Mouse (Mus musculus): ENCODE measurements around the gene D430041D05Rik.

Gene D430041D05Rik

GRCm38 (mm10) chr2:104192401-104193141, 218.2 kb downstream of the D430041D05Rik start:
- no peak for DNase-seq (ENCODE audit: low spot score)

- no peak for DNase-seq (ENCODE audit: low spot score)
These were observed 219.1 kb downstream of the D430041D05Rik start for GRCm38 (mm10) chr2:104191723-104192122.

- DNase-seq (ENCODE audit: low spot score) = no peak
These were observed 222.0 kb downstream of the D430041D05Rik start for GRCm38 (mm10) chr2:104188859-104189258.

GRCm38 (mm10) chr2:104187073-104187472, 223.7 kb downstream of the D430041D05Rik start:
- DNase-seq (ENCODE audit: low spot score) = no peak

- DNase-seq (ENCODE audit: low spot score) = no peak
These were observed 225.2 kb downstream of the D430041D05Rik start for GRCm38 (mm10) chr2:104185616-104186015.

GRCm38 (mm10) chr2:104184296-104184695, 226.5 kb downstream of the D430041D05Rik start:
- no peak for DNase-seq (ENCODE audit: low spot score)

GRCm38 (mm10) chr2:104183246-104183845, 227.5 kb downstream of the D430041D05Rik start:
- no peak for DNase-seq (ENCODE audit: low spot score)

- no peak for DNase-seq (ENCODE audit: low spot score)
These were observed 231.2 kb downstream of the D430041D05Rik start for GRCm38 (mm10) chr2:104179636-104180035.

- no peak for DNase-seq (ENCODE audit: low spot score)
These were observed 232.6 kb downstream of the D430041D05Rik start for GRCm38 (mm10) chr2:104178251-104178650.

GRCm38 (mm10) chr2:104176979-104177704, 233.7 kb downstream of the D430041D05Rik start:
- no peak for DNase-seq (ENCODE audit: low spot score)

- DNase-seq (ENCODE audit: low spot score) = no peak
These were observed 234.4 kb downstream of the D430041D05Rik start for GRCm38 (mm10) chr2:104176166-104176978.

GRCm38 (mm10) chr2:104175476-104176165, 235.2 kb downstream of the D430041D05Rik start:
- no peak for DNase-seq (ENCODE audit: low spot score)

GRCm38 (mm10) chr2:104173431-104173830, 237.4 kb downstream of the D430041D05Rik start:
- DNase-seq (ENCODE audit: low spot score) = no peak

GRCm38 (mm10) chr2:104172695-104173348, 238.0 kb downstream of the D430041D05Rik start:
- no peak for DNase-seq (ENCODE audit: low spot score)

GRCm38 (mm10) chr2:104168186-104168896, 242.5 kb downstream of the D430041D05Rik start:
- DNase-seq (ENCODE audit: low spot score) = no peak

- no peak for DNase-seq (ENCODE audit: low spot score)
These were observed 243.0 kb downstream of the D430041D05Rik start for GRCm38 (mm10) chr2:104167765-104168164.

- no peak for DNase-seq (ENCODE audit: low spot score)
These were observed 245.2 kb downstream of the D430041D05Rik start for GRCm38 (mm10) chr2:104165631-104166030.

- no peak for DNase-seq (ENCODE audit: low spot score)
These were observed 246.8 kb downstream of the D430041D05Rik start for GRCm38 (mm10) chr2:104163978-104164487.

- DNase-seq (ENCODE audit: low spot score) = no peak
These were observed 247.4 kb downstream of the D430041D05Rik start for GRCm38 (mm10) chr2:104163418-104163817.

GRCm38 (mm10) chr2:104157831-104158230, 253.0 kb downstream of the D430041D05Rik start:
- DNase-seq (ENCODE audit: low spot score) = no peak

Data from ovary, postnatal 36 days (tissue).